Mouse (Mus musculus) CD4-positive helper T cell, adult 2 months (primary cell): ENCODE measurements at regions not wholly inside any gene's neighbourhood (a gene's known extent, or its start where the extent isn't known, plus 50 kb on each side); places are given as distances from the start of the nearest gene placed in this dataset.
"Not testable (repeated sequence)": the region's sequence is repeated elsewhere in the genome, so short reads cannot be mapped to it uniquely, and the experiment has no call there.

Source experiments
- DNase-seq: peaks from one replicate; pipeline ENCODE4 v3.0.0-alpha.2; 2012; ENCODE audit warnings: low read depth, missing footprints, low spot score

- DNase-seq = no peak
Measured at GRCm38 (mm10) chr13:35598003-35598402, 61.6 kb upstream of the Cdyl start.

- DNase-seq = no peak
Measured at GRCm38 (mm10) chr13:35601560-35602135, 58.0 kb upstream of the Cdyl start.

GRCm38 (mm10) chr13:35603080-35603479 lies 56.6 kb upstream of the Cdyl start:
- DNase-seq = no peak

- no peak for DNase-seq
Measured at GRCm38 (mm10) chr13:35604061-35604460, 55.6 kb upstream of the Cdyl start.

GRCm38 (mm10) chr13:35604765-35605164 lies 54.9 kb upstream of the Cdyl start:
- DNase-seq = no peak

- not testable (repeated sequence) for DNase-seq
Measured at GRCm38 (mm10) chr13:35606857-35607561, 52.6 kb upstream of the Cdyl start.

GRCm38 (mm10) chr13:35607710-35608109 lies 51.9 kb upstream of the Cdyl start:
- DNase-seq = no peak
